Mouse (Mus musculus): ENCODE measurements around the gene Mia. TPM values are rescaled to one million over a fixed set of nuclear protein-coding genes. Genes with fewer than 3 reads are reported as not detected.
A peak's percentile ranks its signal among the peaks of the same experiment; 100 is the strongest.

Mia gene
- total and polyA plus RNA-seq, 3 experiments = 0.44 to 2.0 (median 1.1) TPM

- no peak for DNase-seq (ENCODE audit: extremely low read depth)
- no peaks in the 10 kb centered on the region for H3K9me3 ChIP-seq (replicated peaks; ENCODE audit: low read length)
- H3K9ac ChIP-seq (ENCODE audit: insufficient read depth, low read depth) = peak overlapping the region; percentile 90; the same call in 1 of the 2 replicates
- H3K27ac ChIP-seq (ENCODE audit: insufficient read depth, low read depth) = peak overlapping the region; percentile 17; the same call in 1 of the 2 replicates
- peaks cover 30 to 66% of the 10 kb centered on the region in 2 experiments for H3K36me3 ChIP-seq (replicated peaks in 1 of 2; ENCODE audit: control insufficient read depth in 1 of 2, insufficient read depth in 1 of 2, low read length in 1 of 2)
- peak overlapping the region; percentile 86 to 98 (median 92) for H3K4me3 ChIP-seq (replicated peaks in 1 of 3; ENCODE audit: low read depth in 2 of 3, low read length in 2 of 3, poor library complexity in 1 of 3)
- peaks cover 48% of the 10 kb centered on the region for H3K79me2 ChIP-seq (replicated peaks; ENCODE audit: control insufficient read depth, extremely low read depth, insufficient read depth, poor library complexity, severe bottlenecking)
- peaks cover 37 to 63% of the 10 kb centered on the region in 2 experiments for H3K4me1 ChIP-seq (ENCODE audit: control insufficient read depth in 1 of 2, insufficient read depth in 2 of 2)
- H3K27me3 ChIP-seq (replicated peaks) = no peaks in the 10 kb centered on the region
- H3K4me2 ChIP-seq (ENCODE audit: insufficient read depth, low read depth, poor library complexity, severe bottlenecking) = peak overlapping the region; percentile 77
- in situ Hi-C loops (cut with MboI; ENCODE audit: low pct_ligation_motif_present, low pct_unique_long_range_greater_than_20kb, low sequenced_read_pairs) (loop anchor here (5.0 kb wide), 1 partner anchor 64 kb away; the partner anchor contains the start of gene Itpkc), dilution Hi-C loops (cut with MboI; ENCODE audit: extremely low pct_ligation_motif_present, extremely low pct_unique_long_range_greater_than_20kb, low sequenced_read_pairs) (no loop called here)
- TF ChIP-seq JUN (IDR thresholded peaks at IDR 0.05; ENCODE audit: insufficient read depth, low read depth, low read length) (no peak), IRF4 (IDR thresholded peaks at IDR 0.05; ENCODE audit: low read depth, low read length) (no peak), GABPA (IDR thresholded peaks at IDR 0.05; ENCODE audit: insufficient replicate concordance, low read depth, low read length) (no peak), UBTF (IDR thresholded peaks at IDR 0.05; ENCODE audit: low read depth, low read length) (no peak), NELFE (IDR thresholded peaks at IDR 0.05; ENCODE audit: low read depth, low read length) (no peak), BHLHE40 (IDR thresholded peaks at IDR 0.05; ENCODE audit: low read depth, low read length) (no peak), POLR2A (IDR thresholded peaks at IDR 0.05; ENCODE audit: low read depth, low read length) (no peak), ZKSCAN1 (IDR thresholded peaks at IDR 0.05; ENCODE audit: borderline replicate concordance, low read depth, low read length) (no peak), ZNF384 (IDR thresholded peaks at IDR 0.05; ENCODE audit: low read depth, low read length) (no peak), EP300 (IDR thresholded peaks at IDR 0.05; ENCODE audit: low read length) (no peak), USF1 (IDR thresholded peaks at IDR 0.05; ENCODE audit: low read depth, low read length) (no peak), KAT2A (IDR thresholded peaks at IDR 0.05; ENCODE audit: insufficient replicate concordance, low read length) (no peak), ZMIZ1 (IDR thresholded peaks at IDR 0.05; ENCODE audit: low read depth, low read length) (no peak)
Observed at GRCm38 (mm10) chr7:27163450-27163805, 17.5 kb downstream of the Mia start.

GRCm38 (mm10) chr7:27162780-27163449 lies 18.0 kb downstream of the Mia start:
- TF ChIP-seq MXI1 (IDR thresholded peaks at IDR 0.05; ENCODE audit: low read depth, low read length) (no peak), POLR2A (IDR thresholded peaks at IDR 0.05; ENCODE audit: low read depth, low read length) (0 out of 2 replicates have a peak, but pooled peaks have one; percentile 2), MAZ (IDR thresholded peaks at IDR 0.05; ENCODE audit: low read depth, low read length) (no peak)
- Histone ChIP-seq H3K27me3 (replicated peaks) (no peaks in the 10 kb centered on the region), H3K9ac (ENCODE audit: insufficient read depth, low read depth) (peak overlapping the region; percentile 90; the same call in 1 of the 2 replicates), H3K4me3 (replicated peaks in 1 of 3; ENCODE audit: low read depth in 2 of 3, low read length in 2 of 3, poor library complexity in 1 of 3) (peak overlapping the region in 2 of 3 experiments; percentile 86 to 92), H3K36me3 (replicated peaks in 1 of 2; ENCODE audit: control insufficient read depth in 1 of 2, insufficient read depth in 1 of 2, low read length in 1 of 2) (peaks cover 35 to 69% of the 10 kb centered on the region in 2 experiments), H3K79me2 (replicated peaks; ENCODE audit: control insufficient read depth, extremely low read depth, insufficient read depth, poor library complexity, severe bottlenecking) (peaks cover 48% of the 10 kb centered on the region), H3K9me3 (replicated peaks; ENCODE audit: low read length) (no peaks in the 10 kb centered on the region), H3K4me2 (ENCODE audit: insufficient read depth, low read depth, poor library complexity, severe bottlenecking) (peak overlapping the region; percentile 77), H3K27ac (ENCODE audit: insufficient read depth, low read depth) (peak overlapping the region; percentile 17; the same call in 1 of the 2 replicates), H3K4me1 (ENCODE audit: control insufficient read depth in 1 of 2, insufficient read depth in 2 of 2) (peaks cover 32 to 63% of the 10 kb centered on the region in 2 experiments)
- in situ Hi-C loops (cut with MboI; ENCODE audit: low pct_ligation_motif_present, low pct_unique_long_range_greater_than_20kb, low sequenced_read_pairs) = loop anchor here (5.0 kb wide), 1 partner anchor 64 kb away; the partner anchor contains the start of gene Itpkc
- dilution Hi-C loops (cut with MboI; ENCODE audit: extremely low pct_ligation_motif_present, extremely low pct_unique_long_range_greater_than_20kb, low sequenced_read_pairs) = no loop called here
- DNase-seq (ENCODE audit: extremely low read depth) = no peak
